Mouse (Mus musculus): ENCODE results near the gene Rpl13a. TPM values are rescaled to one million over a fixed set of nuclear protein-coding genes. Genes with fewer than 3 reads are reported as not detected.

Gene Rpl13a
- polyA plus RNA-seq, 1 experiment from 2014 or later, result 602 TPM

- 88% methylated on average over 5 of the region's 5 CpGs for WGBS
Observed at GRCm38 (mm10) chr7:45141914-45142313, 13.4 kb upstream of the Rpl13a start.

GRCm38 (mm10) chr7:45141319-45141718, 12.8 kb upstream of the Rpl13a start:
- H3K27me3 ChIP-seq (ENCODE audit: control insufficient read depth, insufficient read depth, low read depth, low read length), result peaks cover 7% of the 10 kb centered on the region; the same call in 1 of the 2 replicates
- H3K27ac ChIP-seq (ENCODE audit: low read length), result no peak overlapping the region
- no peaks in the 10 kb centered on the region for H3K9me3 ChIP-seq (replicated peaks; ENCODE audit: control insufficient read depth, low read length, poor library complexity, severe bottlenecking)
- WGBS, result 91% methylated on average over 3 of the region's 3 CpGs
- H3K36me3 ChIP-seq (ENCODE audit: control insufficient read depth, insufficient read depth, low read length), result peaks cover 8% of the 10 kb centered on the region; the same call in 1 of the 2 replicates
- ATAC-seq, result no peak
- no peak overlapping the region for H3K9ac ChIP-seq (ENCODE audit: low read depth, low read length)
- H3K4me3 ChIP-seq (ENCODE audit: low read depth, low read length), result no peak overlapping the region
- H3K4me1 ChIP-seq (ENCODE audit: control insufficient read depth, insufficient read depth, low read length), result no peaks in the 10 kb centered on the region; the same call in 1 of the 2 replicates
- no peak overlapping the region for H3K4me2 ChIP-seq (ENCODE audit: low read length)

More at GRCm38 (mm10) chr7:45141914-45142313, 13.4 kb upstream of the Rpl13a start:
- Histone ChIP-seq H3K27me3 (ENCODE audit: control insufficient read depth, insufficient read depth, low read depth, low read length) (peaks cover 7% of the 10 kb centered on the region; the same call in 1 of the 2 replicates), H3K36me3 (ENCODE audit: control insufficient read depth, insufficient read depth, low read length) (peaks cover 8% of the 10 kb centered on the region; the same call in 1 of the 2 replicates), H3K4me2 (ENCODE audit: low read length) (no peak overlapping the region), H3K4me3 (ENCODE audit: low read depth, low read length) (no peak overlapping the region), H3K4me1 (ENCODE audit: control insufficient read depth, insufficient read depth, low read length) (no peaks in the 10 kb centered on the region), H3K9ac (ENCODE audit: low read depth, low read length) (no peak overlapping the region), H3K9me3 (replicated peaks; ENCODE audit: control insufficient read depth, low read length, poor library complexity, severe bottlenecking) (no peaks in the 10 kb centered on the region), H3K27ac (ENCODE audit: low read length) (no peak overlapping the region)
- no peak for ATAC-seq

GRCm38 (mm10) chr7:45139904-45140723, 11.6 kb upstream of the Rpl13a start:
- H3K27me3 ChIP-seq (ENCODE audit: control insufficient read depth, insufficient read depth, low read depth, low read length), result peaks cover 14% of the 10 kb centered on the region
- 82% methylated on average over 8 of the region's 8 CpGs for WGBS
- no peak for ATAC-seq
- H3K4me2 ChIP-seq (ENCODE audit: low read length), result no peak overlapping the region
- H3K36me3 ChIP-seq (ENCODE audit: control insufficient read depth, insufficient read depth, low read length), result peaks cover 6% of the 10 kb centered on the region; the same call in 1 of the 2 replicates
- H3K27ac ChIP-seq (ENCODE audit: low read length), result no peak overlapping the region
- no peaks in the 10 kb centered on the region for H3K9me3 ChIP-seq (replicated peaks; ENCODE audit: control insufficient read depth, low read length, poor library complexity, severe bottlenecking)
- peaks cover 4% of the 10 kb centered on the region; the same call in 1 of the 2 replicates for H3K4me1 ChIP-seq (ENCODE audit: control insufficient read depth, insufficient read depth, low read length)
- no peak overlapping the region for H3K9ac ChIP-seq (ENCODE audit: low read depth, low read length)
- no peak overlapping the region for H3K4me3 ChIP-seq (ENCODE audit: low read depth, low read length)

GRCm38 (mm10) chr7:45138403-45138802, 9.8 kb upstream of the Rpl13a start:
- no peak for ATAC-seq
- no peak overlapping the region for H3K9ac ChIP-seq (ENCODE audit: low read depth, low read length)
- H3K27me3 ChIP-seq (ENCODE audit: control insufficient read depth, insufficient read depth, low read depth, low read length), result peaks cover 14% of the 10 kb centered on the region
- H3K9me3 ChIP-seq (replicated peaks; ENCODE audit: control insufficient read depth, low read length, poor library complexity, severe bottlenecking), result no peaks in the 10 kb centered on the region; the same call in 1 of the 2 replicates
- 0 out of 2 replicates have a peak, but pooled peaks cover 2% of the 10 kb centered on the region for H3K36me3 ChIP-seq (ENCODE audit: control insufficient read depth, insufficient read depth, low read length)
- no peak overlapping the region for H3K4me3 ChIP-seq (ENCODE audit: low read depth, low read length)
- 65% methylated on average over 1 of the region's 1 CpGs for WGBS
- H3K4me2 ChIP-seq (ENCODE audit: low read length), result no peak overlapping the region
- H3K4me1 ChIP-seq (ENCODE audit: control insufficient read depth, insufficient read depth, low read length), result peaks cover 4% of the 10 kb centered on the region; the same call in 1 of the 2 replicates
- H3K27ac ChIP-seq (ENCODE audit: low read length), result no peak overlapping the region

- no peaks in the 10 kb centered on the region for H3K36me3 ChIP-seq (ENCODE audit: control insufficient read depth, insufficient read depth, low read length)
- 83% methylated on average over 12 of the region's 12 CpGs for WGBS
- peaks cover 14% of the 10 kb centered on the region for H3K27me3 ChIP-seq (ENCODE audit: control insufficient read depth, insufficient read depth, low read depth, low read length)
Observed at GRCm38 (mm10) chr7:45137171-45138006, 8.8 kb upstream of the Rpl13a start.

GRCm38 (mm10) chr7:45135993-45136567, 7.5 kb upstream of the Rpl13a start, which contains the start of the genes Gm45713 and Flt3l:
Gm45713 (minus strand) TSS chr7:45136231.
Flt3l (minus strand) TSS chr7:45136432.
- Histone ChIP-seq H3K4me1 (ENCODE audit: control insufficient read depth, insufficient read depth, low read length) (peaks cover 4% of the 10 kb centered on the region; the same call in 1 of the 2 replicates), H3K4me3 (ENCODE audit: low read depth, low read length) (peak within 1 kb of the TSS; percentile 41), H3K36me3 (ENCODE audit: control insufficient read depth, insufficient read depth, low read length) (no peaks in the 10 kb centered on the region), H3K9ac (ENCODE audit: low read depth, low read length) (peak within 1 kb of the TSS; percentile 68), H3K4me2 (ENCODE audit: low read length) (peak within 1 kb of the TSS; percentile 68), H3K27ac (ENCODE audit: low read length) (no peak within 1 kb of the TSS), H3K27me3 (ENCODE audit: control insufficient read depth, insufficient read depth, low read depth, low read length) (peaks cover 14% of the 10 kb centered on the region), H3K9me3 (replicated peaks; ENCODE audit: control insufficient read depth, low read length, poor library complexity, severe bottlenecking) (no peaks in the 10 kb centered on the region; the same call in 1 of the 2 replicates)
- ATAC-seq, result peak; percentile 77
- WGBS, result 6% methylated on average over 29 of the region's 29 CpGs

More at GRCm38 (mm10) chr7:45137171-45138006, 8.8 kb upstream of the Rpl13a start:
- H3K9ac ChIP-seq (ENCODE audit: low read depth, low read length), result no peak overlapping the region
- H3K4me2 ChIP-seq (ENCODE audit: low read length), result no peak overlapping the region
- no peaks in the 10 kb centered on the region; the same call in 1 of the 2 replicates for H3K9me3 ChIP-seq (replicated peaks; ENCODE audit: control insufficient read depth, low read length, poor library complexity, severe bottlenecking)
- H3K27ac ChIP-seq (ENCODE audit: low read length), result no peak overlapping the region
- no peak overlapping the region for H3K4me3 ChIP-seq (ENCODE audit: low read depth, low read length)
- H3K4me1 ChIP-seq (ENCODE audit: control insufficient read depth, insufficient read depth, low read length), result peaks cover 4% of the 10 kb centered on the region; the same call in 1 of the 2 replicates
- no peak for ATAC-seq

GRCm38 (mm10) chr7:45135370-45135769, 6.8 kb upstream of the Rpl13a start:
- Histone ChIP-seq H3K27me3 (ENCODE audit: control insufficient read depth, insufficient read depth, low read depth, low read length) (peaks cover 14% of the 10 kb centered on the region), H3K36me3 (ENCODE audit: control insufficient read depth, insufficient read depth, low read length) (no peaks in the 10 kb centered on the region), H3K9ac (ENCODE audit: low read depth, low read length) (peak overlapping the region; percentile 68; the same call in 1 of the 2 replicates), H3K27ac (ENCODE audit: low read length) (no peak overlapping the region), H3K4me1 (ENCODE audit: control insufficient read depth, insufficient read depth, low read length) (peaks cover 4% of the 10 kb centered on the region; the same call in 1 of the 2 replicates), H3K4me2 (ENCODE audit: low read length) (no peak overlapping the region), H3K4me3 (ENCODE audit: low read depth, low read length) (no peak overlapping the region), H3K9me3 (replicated peaks; ENCODE audit: control insufficient read depth, low read length, poor library complexity, severe bottlenecking) (no peaks in the 10 kb centered on the region; the same call in 1 of the 2 replicates)
- ATAC-seq, result no peak
- WGBS, result 85% methylated on average over 3 of the region's 3 CpGs

- H3K4me3 ChIP-seq (ENCODE audit: low read depth, low read length), result no peak overlapping the region
- H3K27me3 ChIP-seq (ENCODE audit: control insufficient read depth, insufficient read depth, low read depth, low read length), result peaks cover 14% of the 10 kb centered on the region
- H3K9ac ChIP-seq (ENCODE audit: low read depth, low read length), result no peak overlapping the region
- no peak overlapping the region for H3K4me2 ChIP-seq (ENCODE audit: low read length)
- no peaks in the 10 kb centered on the region; the same call in 1 of the 2 replicates for H3K9me3 ChIP-seq (replicated peaks; ENCODE audit: control insufficient read depth, low read length, poor library complexity, severe bottlenecking)
- no peaks in the 10 kb centered on the region for H3K36me3 ChIP-seq (ENCODE audit: control insufficient read depth, insufficient read depth, low read length)
- ATAC-seq, result no peak
- H3K27ac ChIP-seq (ENCODE audit: low read length), result no peak overlapping the region
- WGBS, result 5% methylated on average over 12 of the region's 12 CpGs
- H3K4me1 ChIP-seq (ENCODE audit: control insufficient read depth, insufficient read depth, low read length), result peaks cover 6% of the 10 kb centered on the region
Observed at GRCm38 (mm10) chr7:45134544-45135026, 6.0 kb upstream of the Rpl13a start.
